Mouse (Mus musculus) embryonic facial prominence, embryonic 11.5 days (tissue): ENCODE measurements at regions not wholly inside any gene's neighbourhood (a gene's known extent, or its start where the extent isn't known, plus 50 kb on each side); places are given as distances from the start of the nearest gene placed in this dataset.

Experiments used
- ATAC-seq: fragments of 200-750 bp; cut with Nextera tagmentation; replicated peaks from 2 replicates; pipeline ENCODE4 v1.8.0; 2017; ENCODE audit warnings: low read depth; ENCODE audit not compliant: insufficient number of reproducible peaks, low FRiP score, low TSS enrichment
- DNase-seq: peaks from one replicate; pipeline ENCODE4 v3.0.0-alpha.2; 2015; ENCODE audit warnings: low spot score
- H3K27ac ChIP-seq: fragments of 300-500 bp; sonication (generic); replicated peaks from 2 replicates; pipeline ENCODE4 v1.5.1; 2014; ENCODE audit warnings: mild to moderate bottlenecking, low read depth, low read length, control low read depth
- H3K27me3 ChIP-seq: fragments of 300-500 bp; sonication (generic); 2 replicates; pipeline ENCODE4 v1.6.1; 2014; ENCODE audit warnings: mild to moderate bottlenecking, low read length, moderate library complexity, mixed read lengths; ENCODE audit not compliant: control insufficient read depth, insufficient read depth
- H3K36me3 ChIP-seq: fragments of 300-500 bp; sonication (generic); replicated peaks from 2 replicates; pipeline ENCODE4 v1.6.1; 2014; ENCODE audit warnings: low read depth, mild to moderate bottlenecking, low read length, moderate library complexity, mixed read lengths; ENCODE audit not compliant: control insufficient read depth, insufficient read depth
- H3K4me1 ChIP-seq: fragments of 300-500 bp; sonication (generic); 2 replicates; pipeline ENCODE4 v1.6.1; 2014; ENCODE audit warnings: low read length, mixed read lengths; ENCODE audit not compliant: control insufficient read depth, insufficient read depth
- H3K4me2 ChIP-seq: fragments of 300-500 bp; sonication (generic); 2 replicates; pipeline ENCODE4 v1.6.1; 2014; ENCODE audit warnings: low read depth, mild to moderate bottlenecking, control low read depth, low read length, moderate library complexity
- H3K4me3 ChIP-seq: fragments of 300-500 bp; sonication (generic); 2 replicates; pipeline ENCODE4 v1.5.1; 2014; ENCODE audit warnings: low read depth, low read length, control low read depth
- H3K9ac ChIP-seq: fragments of 300-500 bp; sonication (generic); replicated peaks from 2 replicates; pipeline ENCODE4 v1.6.1; 2014; ENCODE audit warnings: mild to moderate bottlenecking, control low read depth, low read length
- H3K9me3 ChIP-seq: fragments of 300-500 bp; sonication (generic); replicated peaks from 2 replicates; pipeline ENCODE4 v1.6.1; 2016; ENCODE audit warnings: mild to moderate bottlenecking, low read length, inconsistent platforms, mixed read lengths; ENCODE audit not compliant: control insufficient read depth
- WGBS: fragments of 180-500 bp; shearing (Covaris S2); extraction: QIAGEN DNeasy Blood & Tissue Kit; methylation state at CpG from one replicate; pipeline ENCODE4 v1.1.7; 2014; 5-methylcytosine and 5-hydroxymethylcytosine counted together

DNA sequence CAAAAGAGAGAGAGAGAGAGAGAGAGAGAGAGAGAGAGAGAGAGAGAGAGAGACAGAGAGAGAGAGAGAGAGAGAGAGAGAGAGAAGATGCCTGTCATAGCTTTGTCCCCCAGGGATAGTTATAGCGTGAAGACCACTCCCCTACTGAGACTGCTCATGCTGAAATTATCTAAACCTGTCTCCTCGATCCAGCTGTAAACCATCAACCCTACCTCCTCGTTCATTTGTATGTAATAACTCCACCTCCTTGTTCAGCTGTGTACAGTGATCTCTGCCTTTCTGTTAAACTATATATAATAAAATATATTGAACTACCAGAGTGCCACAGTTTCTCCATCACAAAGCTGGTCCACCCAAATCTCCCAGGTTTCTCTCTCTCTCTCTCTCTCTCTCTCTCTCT, 53.2 kb upstream of the Cd180 start:
- ATAC-seq (no peak), DNase-seq (no peak)
- Histone ChIP-seq H3K9me3 (0 out of 2 replicates have a peak, but pooled peaks cover 2% of the 10 kb centered on the region), H3K36me3 (no peaks in the 10 kb centered on the region), H3K27me3 (no peaks in the 10 kb centered on the region), H3K4me3 (no peak overlapping the region), H3K27ac (no peak overlapping the region), H3K4me2 (no peak overlapping the region), H3K4me1 (no peaks in the 10 kb centered on the region), H3K9ac (no peak overlapping the region)
- WGBS: 48% methylated on average over 3 of the region's 3 CpGs
